Mouse (Mus musculus): Measurements from ENCODE around the gene R3hdm4.

GRCm38 (mm10) chr10:79965325-79965724 is 44.3 kb upstream of the R3hdm4 start:
- TF ChIP-seq POLR2A (IDR thresholded peaks at IDR 0.05; ENCODE audit: borderline replicate concordance, extremely low read depth, low read depth, low read length): no peak
- no peak for TF ChIP-seq CTCF (IDR thresholded peaks at IDR 0.05; ENCODE audit: insufficient read depth, low read length)
